Mouse (Mus musculus): ENCODE measurements around the gene Slc31a2. TPM values are rescaled to one million over a fixed set of nuclear protein-coding genes. Genes with fewer than 3 reads are reported as not detected.

Slc31a2 gene
- polyA plus RNA-seq, 1 experiment from 2014 or later = 18.7 TPM

DNA sequence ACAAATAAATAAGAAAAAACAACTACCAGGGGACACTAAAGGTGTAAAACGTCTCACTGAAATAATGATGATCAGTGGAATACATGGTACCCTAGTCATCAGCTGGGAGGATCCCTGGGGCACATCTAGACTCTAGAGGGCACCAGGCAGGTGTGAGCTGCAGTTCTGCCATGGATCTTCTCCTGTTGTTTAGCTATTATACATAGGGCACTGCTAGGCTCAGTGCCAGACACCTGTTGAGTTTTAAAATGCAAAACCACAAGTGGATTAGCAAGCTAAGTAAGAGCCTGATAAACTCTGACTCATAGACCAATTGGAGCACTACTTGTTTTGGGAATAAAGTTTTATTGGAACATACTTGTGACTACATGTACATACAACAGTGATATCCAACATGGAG lies 55.9 kb downstream of the Slc31a2 start:
- H3K27ac ChIP-seq (ENCODE audit: low read length) = no peak overlapping the region
- H3K9ac ChIP-seq (ENCODE audit: low read depth, low read length) = no peak overlapping the region
- no peak overlapping the region for H3K4me3 ChIP-seq (ENCODE audit: low read depth, low read length)
- no peaks in the 10 kb centered on the region for H3K4me1 ChIP-seq (ENCODE audit: control insufficient read depth, insufficient read depth, low read length)
- no peak for ATAC-seq
- no peak overlapping the region for H3K4me2 ChIP-seq (ENCODE audit: low read length)
- no peaks in the 10 kb centered on the region for H3K27me3 ChIP-seq (ENCODE audit: control insufficient read depth, insufficient read depth, low read depth, low read length)
- H3K9me3 ChIP-seq (replicated peaks; ENCODE audit: control insufficient read depth, low read length, poor library complexity, severe bottlenecking) = no peaks in the 10 kb centered on the region
- 87% methylated on average over 1 of the region's 1 CpGs for WGBS
- peaks cover 34% of the 10 kb centered on the region for H3K36me3 ChIP-seq (ENCODE audit: control insufficient read depth, insufficient read depth, low read length)

DNA sequence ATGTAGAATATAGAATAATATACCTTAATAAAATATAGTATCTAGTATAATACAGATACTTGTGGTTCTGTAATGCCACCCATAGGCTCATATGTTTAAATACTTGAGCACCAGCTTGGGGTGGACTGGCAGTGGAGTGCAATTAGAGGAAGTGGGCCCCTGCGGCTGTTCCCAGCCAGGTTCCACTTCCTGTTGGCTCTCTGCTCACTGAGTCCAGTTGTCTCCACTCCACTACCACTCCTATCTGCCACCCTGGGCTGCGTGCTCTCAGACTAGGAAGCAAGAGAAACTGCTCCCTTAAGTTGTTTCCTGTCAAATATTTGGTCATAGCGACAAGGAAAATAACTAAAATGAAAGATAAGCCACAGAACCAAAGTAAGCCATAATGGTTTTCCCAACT lies 60.3 kb downstream of the Slc31a2 start:
- H3K27ac ChIP-seq (ENCODE audit: low read length) = no peak overlapping the region
- no peak for ATAC-seq
- no peak overlapping the region for H3K9ac ChIP-seq (ENCODE audit: low read depth, low read length)
- no peaks in the 10 kb centered on the region for H3K27me3 ChIP-seq (ENCODE audit: control insufficient read depth, insufficient read depth, low read depth, low read length)
- peaks cover 40% of the 10 kb centered on the region for H3K36me3 ChIP-seq (ENCODE audit: control insufficient read depth, insufficient read depth, low read length)
- no peak overlapping the region for H3K4me3 ChIP-seq (ENCODE audit: low read depth, low read length)
- 90% methylated on average over 3 of the region's 3 CpGs for WGBS
- H3K9me3 ChIP-seq (replicated peaks; ENCODE audit: control insufficient read depth, low read length, poor library complexity, severe bottlenecking) = no peaks in the 10 kb centered on the region
- H3K4me1 ChIP-seq (ENCODE audit: control insufficient read depth, insufficient read depth, low read length) = no peaks in the 10 kb centered on the region
- H3K4me2 ChIP-seq (ENCODE audit: low read length) = no peak overlapping the region

DNA sequence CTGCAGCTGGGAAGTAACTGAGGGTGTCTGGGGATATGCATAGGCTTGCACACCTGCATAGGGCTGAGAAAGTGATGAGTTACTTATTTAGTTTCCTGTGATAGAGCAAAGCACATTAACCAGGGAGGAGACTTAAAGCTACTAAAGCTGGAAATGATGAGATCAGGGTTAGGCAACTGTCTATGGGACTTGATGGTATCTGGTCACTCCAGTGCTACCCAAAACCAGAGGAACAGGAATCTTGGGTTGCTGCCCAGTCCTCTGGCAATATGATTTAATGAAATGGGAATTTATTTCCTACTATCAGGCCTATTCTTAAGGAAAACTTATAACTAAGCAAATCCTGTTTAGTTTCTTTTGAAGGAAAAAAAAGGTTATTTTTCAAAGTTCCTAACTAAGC lies 63.7 kb downstream of the Slc31a2 start:
- Histone ChIP-seq H3K9ac (ENCODE audit: low read depth, low read length) (no peak overlapping the region), H3K4me2 (ENCODE audit: low read length) (no peak overlapping the region), H3K27me3 (ENCODE audit: control insufficient read depth, insufficient read depth, low read depth, low read length) (no peaks in the 10 kb centered on the region), H3K4me1 (ENCODE audit: control insufficient read depth, insufficient read depth, low read length) (no peaks in the 10 kb centered on the region), H3K36me3 (ENCODE audit: control insufficient read depth, insufficient read depth, low read length) (peaks cover 36% of the 10 kb centered on the region), H3K27ac (ENCODE audit: low read length) (no peak overlapping the region), H3K4me3 (ENCODE audit: low read depth, low read length) (no peak overlapping the region), H3K9me3 (replicated peaks; ENCODE audit: control insufficient read depth, low read length, poor library complexity, severe bottlenecking) (no peaks in the 10 kb centered on the region)
- no peak for ATAC-seq

DNA sequence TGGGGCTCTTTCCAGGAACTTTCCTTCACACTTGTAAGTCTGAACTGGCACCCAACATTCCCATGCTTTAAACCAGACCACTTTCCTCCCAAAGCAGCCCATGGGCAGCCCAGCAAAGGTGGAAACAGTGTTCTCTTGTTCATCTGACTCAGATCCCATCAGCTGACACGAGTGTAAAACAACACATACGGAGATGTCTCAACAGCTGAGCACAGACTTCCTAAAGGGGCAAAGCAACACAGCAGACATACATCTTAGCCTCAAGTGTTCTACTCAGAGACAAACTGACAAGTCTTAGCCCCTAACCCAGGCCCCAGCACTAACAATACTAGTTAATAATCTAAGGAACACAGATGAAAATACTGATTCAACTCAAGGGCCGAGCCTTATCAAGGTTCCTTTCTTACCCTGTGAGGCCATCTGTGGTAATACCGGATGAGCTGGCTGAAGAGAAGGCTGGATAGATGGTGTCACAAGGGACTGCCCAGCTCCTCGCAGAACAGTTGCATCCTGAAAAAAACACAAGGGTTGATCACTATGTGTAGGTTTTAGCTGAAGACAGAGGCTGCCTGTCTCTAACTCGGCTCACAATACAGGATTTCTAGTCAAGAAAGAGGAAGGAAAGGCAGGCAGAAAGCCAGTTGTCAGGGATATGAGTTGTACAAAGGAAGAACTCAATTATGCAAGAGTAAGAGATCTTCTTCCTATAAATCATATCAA lies 66.7 kb downstream of the Slc31a2 start:
- H3K9ac ChIP-seq (ENCODE audit: low read depth, low read length) = no peak overlapping the region
- no peak overlapping the region for H3K4me3 ChIP-seq (ENCODE audit: low read depth, low read length)
- no peak overlapping the region for H3K4me2 ChIP-seq (ENCODE audit: low read length)
- no peaks in the 10 kb centered on the region for H3K9me3 ChIP-seq (replicated peaks; ENCODE audit: control insufficient read depth, low read length, poor library complexity, severe bottlenecking)
- 92% methylated on average over 6 of the region's 6 CpGs for WGBS
- H3K4me1 ChIP-seq (ENCODE audit: control insufficient read depth, insufficient read depth, low read length) = no peaks in the 10 kb centered on the region
- no peak overlapping the region for H3K27ac ChIP-seq (ENCODE audit: low read length)
- H3K36me3 ChIP-seq (ENCODE audit: control insufficient read depth, insufficient read depth, low read length) = peaks cover 19% of the 10 kb centered on the region
- no peak for ATAC-seq
- no peaks in the 10 kb centered on the region for H3K27me3 ChIP-seq (ENCODE audit: control insufficient read depth, insufficient read depth, low read depth, low read length)

DNA sequence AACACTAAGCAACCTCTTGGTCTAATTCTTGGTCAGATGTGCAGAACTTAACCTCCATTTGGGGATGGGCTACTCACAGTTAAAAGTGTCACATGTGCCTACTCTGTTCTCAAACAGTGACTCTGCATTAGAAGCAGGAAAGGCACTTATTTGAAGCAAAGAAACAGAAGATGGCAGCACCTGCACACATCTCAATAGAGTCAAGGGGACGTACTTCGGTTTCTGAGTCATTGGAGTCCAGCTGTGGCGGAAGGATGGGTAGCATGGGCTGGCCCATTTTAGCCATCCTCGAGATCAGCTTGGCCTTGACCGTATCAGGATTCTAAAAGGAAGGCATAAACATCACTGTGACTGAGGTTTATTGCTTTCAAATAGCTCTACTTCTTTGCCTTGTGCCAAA lies 69.6 kb downstream of the Slc31a2 start:
- WGBS = 84% methylated on average over 5 of the region's 5 CpGs
- ATAC-seq = no peak

DNA sequence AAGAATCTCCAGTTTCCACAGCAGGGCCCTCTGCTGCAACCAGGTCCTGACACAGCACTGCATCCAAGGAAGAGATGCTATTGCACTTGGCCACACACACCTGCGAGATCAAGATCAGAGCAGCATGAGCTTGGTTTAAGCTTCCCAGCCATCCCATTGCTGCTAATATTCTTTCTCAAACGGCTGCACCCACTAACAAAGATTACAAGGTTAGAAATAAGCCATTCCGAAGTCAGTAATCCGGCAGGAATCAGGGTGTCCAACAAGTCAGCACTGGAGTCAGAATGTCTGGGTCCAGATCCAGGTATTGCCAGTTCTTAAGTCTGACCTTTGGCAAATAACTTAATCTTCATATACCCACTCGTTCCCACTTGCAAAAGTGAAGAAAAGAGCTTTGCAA lies 76.2 kb downstream of the Slc31a2 start:
- 91% methylated on average over 5 of the region's 5 CpGs for WGBS
- Histone ChIP-seq H3K9me3 (replicated peaks; ENCODE audit: control insufficient read depth, low read length, poor library complexity, severe bottlenecking) (no peaks in the 10 kb centered on the region), H3K4me2 (ENCODE audit: low read length) (no peak overlapping the region), H3K4me3 (ENCODE audit: low read depth, low read length) (no peak overlapping the region), H3K36me3 (ENCODE audit: control insufficient read depth, insufficient read depth, low read length) (0 out of 2 replicates have a peak, but pooled peaks cover 14% of the 10 kb centered on the region), H3K9ac (ENCODE audit: low read depth, low read length) (no peak overlapping the region), H3K4me1 (ENCODE audit: control insufficient read depth, insufficient read depth, low read length) (no peaks in the 10 kb centered on the region), H3K27me3 (ENCODE audit: control insufficient read depth, insufficient read depth, low read depth, low read length) (no peaks in the 10 kb centered on the region), H3K27ac (ENCODE audit: low read length) (no peak overlapping the region)
- ATAC-seq = no peak

More for the DNA sequence above, 69.6 kb downstream of the Slc31a2 start:
- no peak overlapping the region for H3K4me3 ChIP-seq (ENCODE audit: low read depth, low read length)
- H3K9me3 ChIP-seq (replicated peaks; ENCODE audit: control insufficient read depth, low read length, poor library complexity, severe bottlenecking) = no peaks in the 10 kb centered on the region
- no peak overlapping the region for H3K9ac ChIP-seq (ENCODE audit: low read depth, low read length)
- H3K4me2 ChIP-seq (ENCODE audit: low read length) = no peak overlapping the region
- no peaks in the 10 kb centered on the region for H3K27me3 ChIP-seq (ENCODE audit: control insufficient read depth, insufficient read depth, low read depth, low read length)
- H3K27ac ChIP-seq (ENCODE audit: low read length) = no peak overlapping the region
- peaks cover 24% of the 10 kb centered on the region for H3K36me3 ChIP-seq (ENCODE audit: control insufficient read depth, insufficient read depth, low read length)
- H3K4me1 ChIP-seq (ENCODE audit: control insufficient read depth, insufficient read depth, low read length) = no peaks in the 10 kb centered on the region

DNA sequence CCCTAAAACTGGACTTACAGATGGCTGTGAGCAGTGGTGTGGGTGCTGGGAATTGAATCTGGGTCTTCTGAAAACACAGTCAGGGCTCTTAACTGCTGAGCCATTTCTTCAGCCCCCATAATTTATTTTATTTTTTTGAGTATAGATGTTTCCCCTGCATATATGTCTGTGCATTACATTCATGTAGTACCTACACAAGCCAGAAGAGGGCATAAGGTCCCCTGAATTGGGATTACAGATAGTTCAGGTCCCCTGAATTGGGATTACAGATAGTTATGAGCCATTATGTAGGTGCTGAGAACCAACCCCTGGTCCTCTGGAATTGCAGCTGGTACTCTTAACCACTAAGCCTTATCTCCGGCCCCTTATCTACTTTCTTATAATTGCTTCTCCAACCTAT lies 81.6 kb downstream of the Slc31a2 start:
- ATAC-seq = no peak
- Histone ChIP-seq H3K4me2 (ENCODE audit: low read length) (no peak overlapping the region), H3K27me3 (ENCODE audit: control insufficient read depth, insufficient read depth, low read depth, low read length) (no peaks in the 10 kb centered on the region), H3K27ac (ENCODE audit: low read length) (no peak overlapping the region), H3K9me3 (replicated peaks; ENCODE audit: control insufficient read depth, low read length, poor library complexity, severe bottlenecking) (no peaks in the 10 kb centered on the region), H3K9ac (ENCODE audit: low read depth, low read length) (no peak overlapping the region), H3K36me3 (ENCODE audit: control insufficient read depth, insufficient read depth, low read length) (peaks cover 14% of the 10 kb centered on the region), H3K4me3 (ENCODE audit: low read depth, low read length) (no peak overlapping the region), H3K4me1 (ENCODE audit: control insufficient read depth, insufficient read depth, low read length) (no peaks in the 10 kb centered on the region)
- WGBS = 96% methylated on average over 1 of the region's 1 CpGs

DNA sequence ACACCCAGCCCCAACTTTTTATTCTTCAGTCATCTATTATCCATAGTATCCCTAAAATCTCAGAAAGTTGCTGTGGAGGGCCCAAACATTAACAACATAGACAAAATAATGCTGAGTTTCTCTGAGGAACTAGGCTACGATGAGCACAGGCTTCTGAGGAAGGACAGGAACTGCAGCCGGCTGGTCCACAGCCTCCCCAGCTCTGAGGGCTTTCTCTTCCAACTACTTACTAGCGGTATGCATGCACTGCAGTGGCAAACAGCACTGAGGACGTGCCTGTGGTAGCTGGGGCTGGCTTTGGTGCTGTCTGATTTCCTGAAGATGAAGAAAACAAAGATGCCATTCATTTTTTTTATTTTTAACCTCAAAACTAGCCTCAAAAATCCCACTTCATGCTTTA lies 83.5 kb downstream of the Slc31a2 start:
- H3K9me3 ChIP-seq (replicated peaks; ENCODE audit: control insufficient read depth, low read length, poor library complexity, severe bottlenecking) = no peaks in the 10 kb centered on the region
- no peaks in the 10 kb centered on the region for H3K27me3 ChIP-seq (ENCODE audit: control insufficient read depth, insufficient read depth, low read depth, low read length)
- no peak overlapping the region for H3K4me2 ChIP-seq (ENCODE audit: low read length)
- H3K36me3 ChIP-seq (ENCODE audit: control insufficient read depth, insufficient read depth, low read length) = peaks cover 14% of the 10 kb centered on the region
- no peak overlapping the region for H3K4me3 ChIP-seq (ENCODE audit: low read depth, low read length)
- no peak for ATAC-seq
- H3K9ac ChIP-seq (ENCODE audit: low read depth, low read length) = no peak overlapping the region
- no peaks in the 10 kb centered on the region for H3K4me1 ChIP-seq (ENCODE audit: control insufficient read depth, insufficient read depth, low read length)
- 90% methylated on average over 4 of the region's 4 CpGs for WGBS
- H3K27ac ChIP-seq (ENCODE audit: low read length) = no peak overlapping the region

DNA sequence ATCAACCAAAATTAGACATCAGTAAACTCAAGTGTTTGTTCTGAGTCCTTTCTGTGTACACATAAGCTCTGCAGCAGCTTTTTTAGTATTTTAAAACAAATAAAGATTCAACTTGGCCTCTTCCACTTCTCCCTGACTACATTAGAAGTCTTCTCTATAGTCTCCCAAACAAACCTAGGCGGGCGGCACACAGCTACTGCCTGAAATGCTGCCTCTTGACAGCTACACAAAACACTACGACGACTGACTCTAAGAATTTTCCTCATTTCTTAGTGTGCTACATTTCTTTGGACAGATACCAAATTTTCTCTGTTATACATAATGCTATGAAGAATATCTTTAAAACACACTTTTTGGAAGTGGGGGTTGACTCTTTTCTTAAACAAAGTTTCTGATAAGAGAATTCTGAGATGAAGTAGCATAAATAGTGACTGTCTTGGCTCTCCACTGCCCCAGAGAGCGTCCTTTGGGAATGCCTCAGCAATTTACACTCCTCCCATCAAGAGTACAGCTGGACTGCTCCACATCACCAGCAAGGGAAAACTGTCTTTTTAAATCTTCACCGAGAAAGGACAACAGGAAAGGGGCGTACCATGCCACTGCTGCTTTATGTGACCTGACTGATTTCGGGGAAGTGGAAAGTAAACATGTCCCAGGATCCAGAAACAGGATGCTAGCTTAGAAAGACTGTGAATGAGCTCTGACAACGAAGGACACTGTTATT lies 85.4 kb downstream of the Slc31a2 start:
- 79% methylated on average over 9 of the region's 9 CpGs for WGBS
- Histone ChIP-seq H3K4me3 (ENCODE audit: low read depth, low read length) (no peak overlapping the region), H3K27me3 (ENCODE audit: control insufficient read depth, insufficient read depth, low read depth, low read length) (no peaks in the 10 kb centered on the region), H3K27ac (ENCODE audit: low read length) (no peak overlapping the region), H3K4me2 (ENCODE audit: low read length) (no peak overlapping the region), H3K4me1 (ENCODE audit: control insufficient read depth, insufficient read depth, low read length) (no peaks in the 10 kb centered on the region), H3K36me3 (ENCODE audit: control insufficient read depth, insufficient read depth, low read length) (peaks cover 12% of the 10 kb centered on the region), H3K9me3 (replicated peaks; ENCODE audit: control insufficient read depth, low read length, poor library complexity, severe bottlenecking) (no peaks in the 10 kb centered on the region), H3K9ac (ENCODE audit: low read depth, low read length) (no peak overlapping the region)
- ATAC-seq = no peak

Data from midbrain, embryonic 16.5 days (tissue).